Mouse (Mus musculus): ENCODE measurements around the gene 1700034I23Rik. TPM values are rescaled to one million over a fixed set of nuclear protein-coding genes. Genes with fewer than 3 reads are reported as not detected.
"Not testable (repeated sequence)": the region's sequence is repeated elsewhere in the genome, so short reads cannot be mapped to it uniquely, and the experiment has no call there.

The 1700034I23Rik gene
- total RNA-seq (2012; rRNA removed) = 0.11 TPM in 1 of 2 replicates, not detected in the other

- H3K36me3 ChIP-seq (ENCODE audit: control insufficient read depth, insufficient read depth, low read length, poor library complexity, severe bottlenecking); in situ Hi-C loops (cut with MboI; ENCODE audit: low sequenced_read_pairs in 2 of 2, unreplicated experiment in 2 of 2); H3K9ac ChIP-seq (ENCODE audit: insufficient read depth, low read depth, low read length, poor library complexity, severe bottlenecking); H3K4me1 ChIP-seq (ENCODE audit: control insufficient read depth in 2 of 2, insufficient read depth in 2 of 2, low read length in 2 of 2, poor library complexity in 1 of 2); DNase-seq (ENCODE audit: low read depth, low spot score); H3K27ac ChIP-seq (ENCODE audit: insufficient read depth, low read depth, low read length, poor library complexity, severe bottlenecking); H3K4me3 ChIP-seq (ENCODE audit: insufficient read depth in 1 of 2, low read depth in 1 of 2, low read length in 2 of 2, poor library complexity in 1 of 2, severe bottlenecking in 1 of 2); H3K9me3 ChIP-seq (ENCODE audit: control insufficient read depth, insufficient read depth, low read depth, low read length): not testable (repeated sequence)
Measured at GRCm38 (mm10) chr3:40902443-40902842, at the start of gene 1700034I23Rik. Gene 1700034I23Rik, minus strand, starts transcription at chr3:40902543.

DNA sequence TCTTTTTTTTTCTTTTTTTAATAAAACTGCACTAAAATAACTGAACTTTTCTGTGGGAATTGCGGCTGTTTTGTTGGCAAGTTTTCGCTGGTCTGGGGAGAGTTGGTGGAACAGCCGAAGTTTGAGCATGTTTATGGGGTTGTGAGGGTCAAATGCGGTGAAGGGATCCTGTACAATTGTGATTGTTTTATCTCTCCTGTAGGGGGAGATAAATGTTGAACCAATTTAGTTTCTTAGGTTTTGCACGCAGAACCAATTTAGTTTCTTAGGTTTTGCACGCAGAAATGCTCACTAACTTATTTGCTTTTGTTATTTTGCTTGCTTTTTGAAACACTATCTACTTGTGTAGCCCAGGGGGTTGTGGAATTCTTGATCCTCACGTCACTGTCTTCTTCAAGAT, 49.0 kb upstream of the 1700034I23Rik start:
- no peak for DNase-seq (ENCODE audit: low read depth, low spot score)
- H3K9me3 ChIP-seq (ENCODE audit: control insufficient read depth, insufficient read depth, low read depth, low read length) = no peaks in the 10 kb centered on the region
- H3K36me3 ChIP-seq (ENCODE audit: control insufficient read depth, insufficient read depth, low read length, poor library complexity, severe bottlenecking) = no peaks in the 10 kb centered on the region
- H3K4me3 ChIP-seq (ENCODE audit: insufficient read depth in 1 of 2, low read depth in 1 of 2, low read length in 2 of 2, poor library complexity in 1 of 2, severe bottlenecking in 1 of 2) = peak overlapping the region in 1 of 2 experiments; percentile 92; a peak in 2 of 4 replicates
- no peak overlapping the region for H3K9ac ChIP-seq (ENCODE audit: insufficient read depth, low read depth, low read length, poor library complexity, severe bottlenecking)
- H3K27ac ChIP-seq (ENCODE audit: insufficient read depth, low read depth, low read length, poor library complexity, severe bottlenecking) = no peak overlapping the region
- in situ Hi-C loops (cut with MboI; ENCODE audit: low sequenced_read_pairs in 2 of 2, unreplicated experiment in 2 of 2) = no loop called here
- TF ChIP-seq ZNF384 (IDR thresholded peaks at IDR 0.05; ENCODE audit: low read depth, low read length) (no peak), CHD2 (IDR thresholded peaks at IDR 0.05; ENCODE audit: low read depth, low read length) (no peak), HCFC1 (IDR thresholded peaks at IDR 0.05; ENCODE audit: borderline replicate concordance, insufficient read depth, low read length) (no peak), MAFK (IDR thresholded peaks at IDR 0.05; ENCODE audit: insufficient read depth, low read depth, low read length) (no peak), ZC3H11A (IDR thresholded peaks at IDR 0.05; ENCODE audit: borderline replicate concordance, low read depth, low read length) (no peak)
- H3K4me1 ChIP-seq (ENCODE audit: control insufficient read depth in 2 of 2, insufficient read depth in 2 of 2, low read length in 2 of 2, poor library complexity in 1 of 2) = peaks cover 0 to 2% of the 10 kb centered on the region in 2 experiments; a peak in 1 of 4 replicates

- Histone ChIP-seq H3K4me1 (ENCODE audit: control insufficient read depth in 2 of 2, insufficient read depth in 2 of 2, low read length in 2 of 2, poor library complexity in 1 of 2) (peaks cover 0 to 2% of the 10 kb centered on the region in 2 experiments; a peak in 1 of 4 replicates), H3K27ac (ENCODE audit: insufficient read depth, low read depth, low read length, poor library complexity, severe bottlenecking) (no peak overlapping the region), H3K9ac (ENCODE audit: insufficient read depth, low read depth, low read length, poor library complexity, severe bottlenecking) (peak overlapping the region; percentile 82), H3K36me3 (ENCODE audit: control insufficient read depth, insufficient read depth, low read length, poor library complexity, severe bottlenecking) (no peaks in the 10 kb centered on the region), H3K4me3 (ENCODE audit: insufficient read depth in 1 of 2, low read depth in 1 of 2, low read length in 2 of 2, poor library complexity in 1 of 2, severe bottlenecking in 1 of 2) (peak overlapping the region; percentile 66 to 92), H3K9me3 (ENCODE audit: control insufficient read depth, insufficient read depth, low read depth, low read length) (no peaks in the 10 kb centered on the region)
- TF ChIP-seq ZNF384 (IDR thresholded peaks at IDR 0.05; ENCODE audit: low read depth, low read length) = no peak
- DNase-seq (ENCODE audit: low read depth, low spot score) = no peak
- in situ Hi-C loops (cut with MboI; ENCODE audit: low sequenced_read_pairs in 2 of 2, unreplicated experiment in 2 of 2) = no loop called here
Measured at GRCm38 (mm10) chr3:40950601-40951201, 48.4 kb upstream of the 1700034I23Rik start.

DNA sequence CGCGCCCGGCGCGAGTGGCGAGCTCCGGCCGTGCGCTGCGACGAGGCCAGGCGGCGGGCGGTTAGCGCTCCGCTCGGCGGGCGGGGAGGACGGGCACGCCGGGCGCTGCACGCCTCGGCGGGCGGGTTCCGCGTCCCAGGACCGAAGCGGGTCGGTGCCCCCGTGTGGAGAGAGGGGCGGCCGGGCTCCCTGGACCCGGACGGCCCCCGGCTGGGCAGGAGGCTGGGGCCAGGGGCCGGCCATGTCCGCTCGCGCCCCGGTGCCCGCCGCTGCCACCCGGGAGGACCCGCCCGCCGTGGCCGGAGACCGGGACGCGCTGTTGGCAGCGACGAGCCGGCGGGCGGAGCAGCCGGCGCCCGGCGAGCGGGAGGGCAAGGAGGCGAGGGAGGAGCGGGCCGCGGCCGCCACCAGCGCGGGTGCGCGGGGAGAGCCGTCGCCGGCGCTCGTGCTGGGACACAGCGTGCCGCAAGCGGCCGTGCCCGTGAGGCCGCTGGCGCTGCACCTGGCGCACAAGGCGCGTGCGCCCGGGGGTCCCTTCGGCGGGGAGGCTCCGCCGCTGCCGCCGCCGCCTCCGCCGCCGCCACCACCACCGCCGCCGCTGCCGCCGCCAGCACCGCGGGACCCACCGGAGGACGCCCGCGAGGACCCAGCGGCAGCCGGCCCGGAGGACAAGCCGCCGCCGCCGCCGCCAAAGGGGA, 47.7 kb upstream of the 1700034I23Rik start:
- TF ChIP-seq ZC3H11A (IDR thresholded peaks at IDR 0.05; ENCODE audit: borderline replicate concordance, low read depth, low read length) (no peak), MAFK (IDR thresholded peaks at IDR 0.05; ENCODE audit: insufficient read depth, low read depth, low read length) (no peak), HCFC1 (IDR thresholded peaks at IDR 0.05; ENCODE audit: borderline replicate concordance, insufficient read depth, low read length) (no peak), ZNF384 (IDR thresholded peaks at IDR 0.05; ENCODE audit: low read depth, low read length) (no peak), CHD2 (IDR thresholded peaks at IDR 0.05; ENCODE audit: low read depth, low read length) (no peak)
- H3K9ac ChIP-seq (ENCODE audit: insufficient read depth, low read depth, low read length, poor library complexity, severe bottlenecking) = peak overlapping the region; percentile 82
- peak overlapping the region; percentile 66 to 92 for H3K4me3 ChIP-seq (ENCODE audit: insufficient read depth in 1 of 2, low read depth in 1 of 2, low read length in 2 of 2, poor library complexity in 1 of 2, severe bottlenecking in 1 of 2)
- DNase-seq (ENCODE audit: low read depth, low spot score) = no peak
- H3K9me3 ChIP-seq (ENCODE audit: control insufficient read depth, insufficient read depth, low read depth, low read length) = no peaks in the 10 kb centered on the region
- no peak overlapping the region for H3K27ac ChIP-seq (ENCODE audit: insufficient read depth, low read depth, low read length, poor library complexity, severe bottlenecking)
- H3K36me3 ChIP-seq (ENCODE audit: control insufficient read depth, insufficient read depth, low read length, poor library complexity, severe bottlenecking) = no peaks in the 10 kb centered on the region
- in situ Hi-C loops (cut with MboI; ENCODE audit: low sequenced_read_pairs in 2 of 2, unreplicated experiment in 2 of 2) = no loop called here
- peaks cover 0 to 2% of the 10 kb centered on the region in 2 experiments; a peak in 1 of 4 replicates for H3K4me1 ChIP-seq (ENCODE audit: control insufficient read depth in 2 of 2, insufficient read depth in 2 of 2, low read length in 2 of 2, poor library complexity in 1 of 2)

Measured in ES-E14 (cell line).